Mouse (Mus musculus) small intestine, adult 10 weeks (tissue): Measurements from ENCODE around the gene Hist1h2an. TPM values are rescaled to one million over a fixed set of nuclear protein-coding genes. Genes with fewer than 3 reads are reported as not detected.

Experiments used
- polyA plus RNA-seq: library from polyadenylated mRNA; stranded (reverse); fragments of 350-450 nt; fragmentation: Illumina TruSeq; extraction: RNeasy Lipid Tissue Mini Kit (QIAGEN cat#74804); gene quantifications from one replicate; pipeline ENCODE4 v1.2.3, GENCODE M21; 2014; ENCODE audit warnings: low replicate concordance

Hist1h2an gene
- not detected for polyA plus RNA-seq

DNA sequence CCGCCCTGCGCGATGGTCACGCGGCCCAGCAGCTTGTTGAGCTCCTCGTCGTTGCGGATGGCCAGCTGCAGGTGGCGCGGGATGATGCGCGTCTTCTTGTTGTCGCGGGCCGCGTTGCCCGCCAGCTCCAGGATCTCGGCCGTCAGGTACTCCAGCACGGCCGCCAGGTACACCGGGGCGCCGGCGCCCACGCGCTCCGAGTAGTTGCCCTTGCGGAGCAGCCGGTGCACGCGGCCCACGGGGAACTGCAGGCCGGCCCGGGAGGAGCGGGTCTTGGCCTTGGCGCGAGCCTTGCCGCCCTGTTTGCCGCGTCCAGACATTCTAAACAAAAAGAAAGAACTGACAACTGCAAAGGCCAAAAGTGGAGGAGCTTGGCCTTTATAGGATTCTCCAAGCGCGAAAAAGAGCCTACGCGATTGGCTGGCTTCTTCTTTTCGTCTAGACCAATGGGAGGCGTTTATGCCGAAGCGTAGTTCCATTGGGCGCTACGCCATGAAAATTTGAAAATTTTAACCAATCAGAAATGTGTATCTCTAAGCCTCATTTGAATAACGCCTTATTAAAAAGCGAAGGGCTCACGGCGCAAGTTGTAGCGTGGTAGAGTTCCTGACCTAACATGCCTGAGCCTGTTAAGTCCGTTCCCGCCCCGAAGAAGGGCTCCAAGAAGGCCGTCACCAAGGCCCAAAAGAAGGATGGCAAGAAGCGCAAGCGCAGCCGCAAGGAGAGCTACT is at the start of gene Hist1h2an, which contains the start of gene Hist1h2bp:
Gene Hist1h2an, minus strand, starts transcription at position 320 of the 731 bp plus-strand sequence.
Gene Hist1h2bp, plus strand, starts transcription at position 563 of the 731 bp plus-strand sequence.

DNA sequence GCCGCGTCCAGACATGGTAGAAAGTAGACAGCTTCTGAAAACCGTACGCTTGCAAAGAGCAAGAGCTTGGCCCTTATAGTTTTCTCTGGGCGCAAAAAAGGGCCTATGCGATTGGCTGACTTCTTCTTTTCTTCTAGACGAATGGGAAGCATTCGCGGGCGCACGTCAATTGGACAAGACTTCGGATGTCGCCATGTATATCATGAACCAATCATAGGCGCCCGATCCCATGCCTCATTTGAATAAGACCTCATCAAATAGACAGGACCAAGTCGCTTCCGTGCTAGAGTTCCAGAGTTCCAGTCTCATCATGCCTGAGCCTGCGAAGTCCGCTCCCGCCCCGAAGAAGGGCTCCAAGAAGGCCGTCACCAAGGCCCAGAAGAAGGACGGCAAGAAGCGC is 46.4 kb upstream of the Hist1h2an start, which contains the start of the genes Hist1h2ap and Hist1h2br:
Gene Hist1h2ap, minus strand, starts transcription at position 47 of the 400 bp plus-strand sequence.
Gene Hist1h2br, plus strand, starts transcription at position 283 of the 400 bp plus-strand sequence.

DNA sequence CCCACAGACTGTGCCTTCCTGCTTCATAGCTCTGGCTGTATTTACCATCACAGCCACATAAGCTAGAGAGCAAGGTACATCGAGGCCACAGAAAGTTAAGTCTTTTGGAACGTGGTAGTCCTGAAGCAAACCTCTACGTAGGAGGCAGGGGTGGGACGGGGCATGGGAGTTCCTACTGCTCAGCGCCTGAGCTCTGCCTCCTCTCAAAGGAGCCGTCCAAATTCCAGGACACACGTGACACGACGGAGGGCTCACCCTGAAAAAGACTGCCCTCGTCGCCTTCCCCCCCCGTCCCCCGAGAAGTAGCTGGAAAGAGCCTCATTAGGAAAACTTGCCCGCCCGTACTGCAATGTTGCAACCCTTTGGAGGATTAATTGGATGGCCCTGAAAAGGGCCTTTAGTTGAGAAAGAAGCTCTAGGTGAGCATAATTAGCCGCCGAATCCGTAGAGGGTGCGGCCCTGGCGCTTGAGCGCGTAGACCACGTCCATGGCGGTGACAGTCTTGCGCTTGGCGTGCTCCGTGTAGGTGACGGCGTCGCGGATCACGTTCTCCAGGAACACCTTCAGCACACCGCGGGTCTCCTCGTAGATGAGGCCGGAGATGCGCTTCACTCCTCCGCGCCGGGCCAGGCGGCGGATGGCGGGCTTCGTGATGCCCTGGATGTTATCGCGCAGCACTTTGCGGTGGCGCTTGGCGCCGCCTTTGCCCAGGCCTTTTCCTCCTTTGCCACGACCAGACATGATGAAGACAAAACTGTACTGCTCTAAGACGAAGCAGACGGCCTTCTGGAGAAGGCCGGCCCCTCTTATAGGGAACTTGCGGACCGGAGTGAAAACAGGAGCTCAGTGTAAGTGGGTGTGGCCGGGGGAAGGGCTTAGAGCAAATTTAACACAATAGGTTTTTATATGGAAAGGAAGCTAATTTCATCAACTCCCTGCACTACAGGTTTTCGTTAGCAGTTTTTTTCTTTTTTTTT is 44.7 kb upstream of the Hist1h2an start, which contains the start of gene Hist1h4n:
Gene Hist1h4n, minus strand, starts transcription at position 779 of the 977 bp plus-strand sequence.

DNA sequence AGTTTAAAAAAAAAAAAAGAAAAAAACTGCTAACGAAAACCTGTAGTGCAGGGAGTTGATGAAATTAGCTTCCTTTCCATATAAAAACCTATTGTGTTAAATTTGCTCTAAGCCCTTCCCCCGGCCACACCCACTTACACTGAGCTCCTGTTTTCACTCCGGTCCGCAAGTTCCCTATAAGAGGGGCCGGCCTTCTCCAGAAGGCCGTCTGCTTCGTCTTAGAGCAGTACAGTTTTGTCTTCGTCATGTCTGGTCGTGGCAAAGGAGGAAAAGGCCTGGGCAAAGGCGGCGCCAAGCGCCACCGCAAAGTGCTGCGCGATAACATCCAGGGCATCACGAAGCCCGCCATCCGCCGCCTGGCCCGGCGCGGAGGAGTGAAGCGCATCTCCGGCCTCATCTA is 24.5 kb upstream of the Hist1h2an start, which contains the start of gene Hist1h4m:
Gene Hist1h4m, plus strand, starts transcription at position 208 of the 400 bp plus-strand sequence.

DNA sequence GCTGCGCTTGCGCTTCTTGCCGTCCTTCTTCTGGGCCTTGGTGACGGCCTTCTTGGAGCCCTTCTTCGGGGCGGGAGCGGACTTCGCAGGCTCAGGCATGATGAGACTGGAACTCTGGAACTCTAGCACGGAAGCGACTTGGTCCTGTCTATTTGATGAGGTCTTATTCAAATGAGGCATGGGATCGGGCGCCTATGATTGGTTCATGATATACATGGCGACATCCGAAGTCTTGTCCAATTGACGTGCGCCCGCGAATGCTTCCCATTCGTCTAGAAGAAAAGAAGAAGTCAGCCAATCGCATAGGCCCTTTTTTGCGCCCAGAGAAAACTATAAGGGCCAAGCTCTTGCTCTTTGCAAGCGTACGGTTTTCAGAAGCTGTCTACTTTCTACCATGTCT is 23.1 kb upstream of the Hist1h2an start, which contains the start of the genes Hist1h2bq and Hist1h2ao:
Gene Hist1h2bq, minus strand, starts transcription at position 125 of the 400 bp plus-strand sequence.
Gene Hist1h2ao, plus strand, starts transcription at position 393 of the 400 bp plus-strand sequence.

DNA sequence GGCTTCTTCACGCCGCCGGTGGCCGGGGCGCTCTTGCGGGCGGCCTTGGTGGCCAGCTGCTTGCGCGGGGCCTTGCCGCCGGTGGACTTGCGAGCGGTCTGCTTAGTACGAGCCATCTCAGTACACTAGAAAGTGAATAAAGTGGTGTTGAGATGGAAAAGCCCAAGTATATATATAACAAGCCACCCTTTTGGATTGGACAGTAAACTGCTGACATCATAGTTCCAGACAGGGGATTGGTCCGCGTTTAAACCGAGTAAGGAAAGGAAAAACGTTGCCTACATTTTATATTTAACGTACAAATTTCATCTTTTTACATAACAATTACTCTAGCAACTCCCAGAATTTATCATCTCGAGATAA is 3.8 kb downstream of the Hist1h2an start, which contains the start of gene Hist1h3i:
Gene Hist1h3i, minus strand, starts transcription at position 116 of the 363 bp plus-strand sequence.

DNA sequence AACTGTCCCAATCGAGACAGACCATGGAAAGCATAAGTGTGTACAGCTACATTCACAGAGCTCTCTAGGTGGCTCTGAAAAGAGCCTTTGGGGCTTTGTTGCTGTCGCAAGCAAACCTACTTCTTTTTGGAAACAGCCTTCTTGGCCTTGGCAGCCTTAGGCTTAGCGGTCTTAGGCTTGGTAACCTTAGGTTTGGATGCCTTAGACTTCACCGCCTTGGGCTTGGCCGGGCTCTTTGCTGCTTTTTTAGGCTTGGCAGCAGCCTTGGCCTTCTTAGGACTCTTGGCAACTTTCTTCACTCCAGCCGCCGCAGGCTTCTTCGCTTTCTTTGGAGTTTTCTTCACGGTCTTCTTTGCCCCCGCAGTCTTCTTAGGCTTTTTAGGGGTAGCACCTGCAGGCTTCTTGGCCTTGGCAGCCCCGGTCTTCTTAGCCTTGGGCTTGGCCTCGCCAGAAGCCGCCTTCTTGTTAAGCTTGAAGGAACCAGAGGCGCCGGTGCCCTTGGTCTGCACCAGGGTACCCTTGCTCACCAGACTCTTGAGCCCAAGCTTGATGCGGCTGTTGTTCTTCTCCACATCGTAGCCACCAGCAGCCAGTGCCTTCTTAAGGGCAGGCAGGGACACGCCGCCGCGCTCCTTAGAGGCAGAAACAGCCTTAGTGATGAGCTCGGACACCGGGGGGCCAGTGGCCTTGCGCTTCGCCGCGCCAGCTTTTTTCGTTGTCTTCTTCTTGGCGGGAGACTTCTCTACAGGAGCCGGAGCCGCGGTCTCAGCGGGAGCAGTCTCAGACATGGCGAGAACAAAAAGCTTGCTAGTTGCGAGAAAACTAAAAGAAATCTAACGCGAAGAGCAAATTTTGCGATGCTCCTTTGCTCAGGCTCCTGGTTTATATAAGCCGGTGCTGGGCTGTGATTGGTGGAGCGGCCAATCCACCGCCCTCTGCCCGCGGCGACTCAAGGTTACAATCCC is 7.0 kb downstream of the Hist1h2an start, which contains the start of gene Hist1h1b:
Gene Hist1h1b, minus strand, starts transcription at position 859 of the 965 bp plus-strand sequence.

DNA sequence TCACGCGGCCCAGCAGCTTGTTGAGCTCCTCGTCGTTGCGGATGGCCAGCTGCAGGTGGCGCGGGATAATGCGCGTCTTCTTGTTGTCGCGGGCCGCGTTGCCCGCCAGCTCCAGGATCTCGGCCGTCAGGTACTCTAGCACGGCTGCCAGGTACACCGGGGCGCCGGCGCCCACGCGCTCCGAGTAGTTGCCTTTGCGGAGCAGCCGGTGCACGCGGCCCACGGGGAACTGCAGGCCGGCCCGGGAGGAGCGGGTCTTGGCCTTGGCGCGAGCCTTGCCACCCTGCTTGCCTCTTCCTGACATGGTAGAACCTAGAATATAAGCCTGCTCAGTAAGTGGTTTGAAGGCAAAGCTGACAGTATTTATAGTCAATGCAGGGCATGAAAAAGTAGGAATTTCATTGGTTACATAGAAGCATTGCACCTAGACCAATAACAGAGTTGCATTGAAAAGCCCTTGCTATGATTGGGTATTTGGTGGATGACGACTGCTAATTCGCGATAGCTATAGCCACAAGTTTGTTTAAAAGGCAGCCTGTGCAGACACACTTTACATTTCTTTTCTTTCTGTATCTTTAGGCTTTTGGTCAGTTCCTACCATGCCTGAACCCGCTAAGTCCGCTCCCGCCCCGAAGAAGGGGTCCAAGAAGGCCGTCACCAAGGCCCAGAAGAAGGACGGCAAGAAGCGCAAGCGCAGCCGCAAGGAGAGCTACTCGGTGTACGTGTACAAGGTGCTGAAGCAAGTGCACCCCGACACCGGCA is 33.3 kb downstream of the Hist1h2an start, which contains the start of the genes Hist1h2ak and Hist1h2bn:
Gene Hist1h2ak, minus strand, starts transcription at position 304 of the 762 bp plus-strand sequence.
Gene Hist1h2bn, plus strand, starts transcription at position 600 of the 762 bp plus-strand sequence.

DNA sequence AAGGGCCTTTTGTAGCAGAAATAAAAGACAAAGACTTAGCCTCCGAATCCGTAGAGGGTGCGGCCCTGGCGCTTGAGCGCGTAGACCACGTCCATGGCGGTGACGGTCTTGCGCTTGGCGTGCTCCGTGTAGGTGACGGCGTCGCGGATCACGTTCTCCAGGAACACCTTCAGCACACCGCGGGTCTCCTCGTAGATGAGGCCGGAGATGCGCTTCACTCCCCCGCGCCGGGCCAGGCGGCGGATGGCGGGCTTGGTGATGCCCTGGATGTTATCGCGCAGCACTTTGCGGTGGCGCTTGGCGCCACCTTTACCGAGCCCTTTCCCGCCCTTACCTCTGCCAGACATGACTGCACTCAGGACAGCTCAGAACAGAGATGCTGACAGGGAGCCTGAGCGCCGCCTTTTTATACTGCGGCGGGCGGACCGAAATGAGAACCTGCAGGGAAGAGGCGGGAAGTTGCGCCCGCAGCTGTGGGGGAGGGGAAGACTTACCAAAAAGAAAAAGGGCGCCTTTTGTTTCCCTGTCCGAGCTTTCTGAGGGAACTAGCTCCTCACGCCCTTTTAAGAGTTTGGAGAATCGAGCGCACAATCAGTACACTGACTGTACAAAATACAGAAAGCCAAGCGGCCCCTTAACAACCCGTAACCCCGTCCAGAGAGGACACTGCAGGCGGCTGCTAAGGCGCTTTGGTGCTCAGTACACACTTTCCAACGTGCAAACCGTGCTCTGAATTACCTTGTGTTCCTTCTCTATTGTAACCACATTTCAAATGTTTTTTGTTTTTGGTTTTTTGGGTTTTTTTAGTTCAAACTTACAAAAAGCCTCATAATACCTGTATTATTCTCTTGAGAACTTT is 36.6 kb downstream of the Hist1h2an start, which contains the start of gene Hist1h4k:
Gene Hist1h4k, minus strand, starts transcription at position 347 of the 859 bp plus-strand sequence.

Other genes with a start within 250 kb of the Hist1h2an start
- gene Olfr1366, start 244.4 kb downstream of the Hist1h2an start, polyA plus RNA-seq: not detected
- gene Olfr1535, start 227.3 kb downstream of the Hist1h2an start, polyA plus RNA-seq: not detected
- not detected for gene Olfr1364, start 205.5 kb downstream of the Hist1h2an start, polyA plus RNA-seq
- not detected for gene Olfr1362, start 173.2 kb downstream of the Hist1h2an start, polyA plus RNA-seq
- not detected for gene Olfr11, start 144.7 kb downstream of the Hist1h2an start, polyA plus RNA-seq
- not detected for gene Olfr1361, start 123.8 kb downstream of the Hist1h2an start, polyA plus RNA-seq
- gene Olfr1360, start 109.8 kb downstream of the Hist1h2an start, polyA plus RNA-seq: not detected
- gene Olfr1359, start 89.1 kb downstream of the Hist1h2an start, polyA plus RNA-seq: not detected
- not detected for gene Hist1h2bl, start 71.1 kb downstream of the Hist1h2an start, polyA plus RNA-seq
- gene Hist1h2ai, start 70.8 kb downstream of the Hist1h2an start, polyA plus RNA-seq: not detected
- gene Hist1h3h, start 69.6 kb downstream of the Hist1h2an start, polyA plus RNA-seq: not detected
- gene Hist1h2bm, start 65.2 kb downstream of the Hist1h2an start, polyA plus RNA-seq: not detected
- 1.7 TPM for gene Hist1h4j, start 52.2 kb downstream of the Hist1h2an start, polyA plus RNA-seq
- gene Hist1h4k, start 36.7 kb downstream of the Hist1h2an start, polyA plus RNA-seq: not detected
- not detected for gene Hist1h2ak, start 33.4 kb downstream of the Hist1h2an start, polyA plus RNA-seq
- not detected for gene Hist1h2bn, start 33.1 kb downstream of the Hist1h2an start, polyA plus RNA-seq
- not detected for gene Hist1h1b, start 6.6 kb downstream of the Hist1h2an start, polyA plus RNA-seq
- not detected for gene Hist1h3i, start 3.8 kb downstream of the Hist1h2an start, polyA plus RNA-seq
- not detected for gene Hist1h2bp, start 243 bp upstream of the Hist1h2an start, polyA plus RNA-seq
- gene Hist1h2bq, start 23.0 kb upstream of the Hist1h2an start, polyA plus RNA-seq: 1.1 TPM
- not detected for gene Hist1h2ao, start 23.2 kb upstream of the Hist1h2an start, polyA plus RNA-seq
- not detected for gene Hist1h4m, start 24.5 kb upstream of the Hist1h2an start, polyA plus RNA-seq
- not detected for gene Hist1h4n, start 45.0 kb upstream of the Hist1h2an start, polyA plus RNA-seq
- not detected for gene Hist1h2ap, start 46.3 kb upstream of the Hist1h2an start, polyA plus RNA-seq
- gene Hist1h2br, start 46.5 kb upstream of the Hist1h2an start, polyA plus RNA-seq: 0.85 TPM
- gene Zfp184, start 157.9 kb upstream of the Hist1h2an start, polyA plus RNA-seq: 0.93 TPM
- not detected for gene Pom121l2, start 194.0 kb upstream of the Hist1h2an start, polyA plus RNA-seq
- 0.74 TPM for gene Prss16, start 222.5 kb upstream of the Hist1h2an start, polyA plus RNA-seq
- not detected for gene Hist1h2ah, start 248.3 kb upstream of the Hist1h2an start, polyA plus RNA-seq
- gene Hist1h2bk, start 248.7 kb upstream of the Hist1h2an start, polyA plus RNA-seq: not detected